ENCODE assay signal across 1 mouse cellular context in the genomic region with DNA sequence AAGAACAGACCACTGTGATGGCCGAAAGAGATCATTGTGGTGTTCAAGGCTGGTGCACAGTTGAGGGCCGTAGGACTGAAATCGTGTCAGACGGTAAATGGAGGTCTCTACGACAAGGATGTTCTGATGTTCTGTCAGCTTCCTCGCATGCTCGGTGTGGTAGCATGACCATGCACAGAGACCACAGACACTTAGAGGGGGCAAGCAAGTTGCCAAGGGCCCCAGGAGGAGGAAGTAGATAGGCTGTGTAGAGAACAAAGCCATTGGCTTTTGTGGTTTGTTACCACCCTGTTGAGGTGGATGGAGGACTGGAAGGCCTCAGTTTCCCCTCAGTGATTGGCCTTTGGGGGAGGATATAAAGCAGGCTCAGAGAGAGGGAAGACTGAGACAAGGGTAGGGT.
TF ChIP-seq lines count a peak whose summit lies in the region.

No protein-coding gene starts in this region.

TF ChIP-seq in MEL, 35 proteins besides CTCF, POLR2A, EP300 and RAD21:
- TF ChIP-seq GABPA (IDR thresholded peaks at IDR 0.05; ENCODE audit: low read depth, low read length), result no peak
- TF ChIP-seq MEF2A (IDR thresholded peaks at IDR 0.05; ENCODE audit: extremely low read depth, insufficient replicate concordance, low read depth, low read length, poor library complexity, severe bottlenecking), result no peak
- TF ChIP-seq TCF12 (IDR thresholded peaks at IDR 0.05; ENCODE audit: low read depth, low read length), result peak; percentile 83
- peak; percentile 38; the same call in 1 of the 2 replicates for TF ChIP-seq NELFE (IDR thresholded peaks at IDR 0.05; ENCODE audit: low read depth, low read length)
- peak; percentile 74 for TF ChIP-seq RCOR1 (IDR thresholded peaks at IDR 0.05; ENCODE audit: low read depth, low read length)
- TF ChIP-seq MYB (IDR thresholded peaks at IDR 0.05; ENCODE audit: low read depth, low read length), result peak; percentile 43; the same call in 1 of the 2 replicates
- TF ChIP-seq HCFC1 (IDR thresholded peaks at IDR 0.05; ENCODE audit: low read depth, low read length), result no peak
- no peak; the same call in 1 of the 2 replicates for TF ChIP-seq NRF1 (IDR thresholded peaks at IDR 0.05; ENCODE audit: insufficient read depth, low read depth, low read length, poor library complexity, severe bottlenecking)
- TF ChIP-seq GATA1 (IDR thresholded peaks at IDR 0.05; ENCODE audit: low read depth, low read length), result peak; percentile 69
- no peak for TF ChIP-seq CHD2 (IDR thresholded peaks at IDR 0.05; ENCODE audit: low read length)
- no peak for TF ChIP-seq ZKSCAN1 (IDR thresholded peaks at IDR 0.05; ENCODE audit: low read depth, low read length)
- TF ChIP-seq CHD1 (IDR thresholded peaks at IDR 0.05; ENCODE audit: low read depth, low read length), result no peak
- TF ChIP-seq TBP (IDR thresholded peaks at IDR 0.05; ENCODE audit: low read depth, low read length), result peak; percentile 87
- TF ChIP-seq ETS1 (IDR thresholded peaks at IDR 0.05; ENCODE audit: low read depth, low read length), result peak; percentile 56
- no peak for TF ChIP-seq POLR2AphosphoS2 (IDR thresholded peaks at IDR 0.05; ENCODE audit: low read length)
- 0 out of 2 replicates have a peak, but pooled peaks have one; percentile 10 for TF ChIP-seq MYC (IDR thresholded peaks at IDR 0.05; ENCODE audit: low read depth, low read length)
- TF ChIP-seq POLR2AphosphoS5 (IDR thresholded peaks at IDR 0.05; ENCODE audit: borderline replicate concordance, low read depth, low read length), result no peak
- TF ChIP-seq TAL1 (IDR thresholded peaks at IDR 0.05; ENCODE audit: low read length), result peak; percentile 85
- TF ChIP-seq SIN3A (IDR thresholded peaks at IDR 0.05; ENCODE audit: low read length), result peak; percentile 55
- TF ChIP-seq USF1 (IDR thresholded peaks at IDR 0.05; ENCODE audit: low read depth, low read length), result no peak
